Mouse (Mus musculus) MEL (cell line): ENCODE data around the gene Col20a1.

Experiments used
- CTCF ChIP-seq, 3 experiments: IDR thresholded peaks in 2 of 3; conservative IDR thresholded peaks in 1 of 3; 2 replicates each; pipeline ENCODE4 v1.5.1; 2011 to 2012; ENCODE audit warnings: low read length in 3 of 3, low read depth in 2 of 3, mild to moderate bottlenecking in 2 of 3, improper control_type of control experiment in 1 of 3, inconsistent platforms in 1 of 3, mixed read lengths in 1 of 3, moderate library complexity in 1 of 3; ENCODE audit not compliant: control insufficient read depth in 1 of 3, insufficient read depth in 1 of 3, poor library complexity in 1 of 3, severe bottlenecking in 1 of 3
- EP300 ChIP-seq, 2 experiments: IDR thresholded peaks; 2 replicates each; pipeline ENCODE4 v1.6.1; 2011; ENCODE audit warnings: improper control_type of control experiment in 2 of 2, low read length in 2 of 2, low read depth in 1 of 2, mild to moderate bottlenecking in 1 of 2
- GABPA ChIP-seq: IDR thresholded peaks from 2 replicates; pipeline ENCODE4 v1.6.1; 2012; ENCODE audit warnings: low read depth, mild to moderate bottlenecking, inconsistent platforms, low read length, improper control_type of control experiment, moderate library complexity
- HCFC1 ChIP-seq: IDR thresholded peaks from 2 replicates; pipeline ENCODE4 v1.6.1; 2012; ENCODE audit warnings: low read depth, mild to moderate bottlenecking, inconsistent platforms, low read length, improper control_type of control experiment, moderate library complexity
- MAZ ChIP-seq: IDR thresholded peaks from 2 replicates; pipeline ENCODE4 v1.6.1; 2012; ENCODE audit warnings: low read depth, mild to moderate bottlenecking, inconsistent platforms, low read length, improper control_type of control experiment
- POLR2A ChIP-seq, 2 experiments: IDR thresholded peaks; 2 replicates each; pipeline ENCODE4 v1.6.1; 2011 to 2012; ENCODE audit warnings: low read length in 2 of 2, mild to moderate bottlenecking in 2 of 2, control low read depth in 1 of 2, improper control_type of control experiment in 1 of 2, low read depth in 1 of 2, moderate library complexity in 1 of 2; ENCODE audit not compliant: control insufficient read depth in 1 of 2, insufficient read depth in 1 of 2, poor library complexity in 1 of 2
- RAD21 ChIP-seq: IDR thresholded peaks from 2 replicates; pipeline ENCODE4 v1.6.1; 2011; ENCODE audit warnings: mild to moderate bottlenecking, low read depth, low read length, improper control_type of control experiment
- RCOR1 ChIP-seq: IDR thresholded peaks from 2 replicates; pipeline ENCODE4 v1.6.1; 2012; ENCODE audit warnings: low read depth, mild to moderate bottlenecking, inconsistent platforms, low read length, improper control_type of control experiment
- UBTF ChIP-seq: IDR thresholded peaks from 2 replicates; pipeline ENCODE4 v1.6.1; 2012; ENCODE audit warnings: low read depth, mild to moderate bottlenecking, inconsistent platforms, low read length, improper control_type of control experiment, moderate library complexity, borderline replicate concordance; ENCODE audit not compliant: insufficient read depth
- USF2 ChIP-seq, 2 experiments: IDR thresholded peaks; 2 replicates each; pipeline ENCODE4 v1.6.1; 2011 to 2012; ENCODE audit warnings: improper control_type of control experiment in 2 of 2, low read length in 2 of 2, borderline replicate concordance in 1 of 2, inconsistent platforms in 1 of 2, low read depth in 1 of 2, mild to moderate bottlenecking in 1 of 2; ENCODE audit not compliant: insufficient read depth in 1 of 2

DNA sequence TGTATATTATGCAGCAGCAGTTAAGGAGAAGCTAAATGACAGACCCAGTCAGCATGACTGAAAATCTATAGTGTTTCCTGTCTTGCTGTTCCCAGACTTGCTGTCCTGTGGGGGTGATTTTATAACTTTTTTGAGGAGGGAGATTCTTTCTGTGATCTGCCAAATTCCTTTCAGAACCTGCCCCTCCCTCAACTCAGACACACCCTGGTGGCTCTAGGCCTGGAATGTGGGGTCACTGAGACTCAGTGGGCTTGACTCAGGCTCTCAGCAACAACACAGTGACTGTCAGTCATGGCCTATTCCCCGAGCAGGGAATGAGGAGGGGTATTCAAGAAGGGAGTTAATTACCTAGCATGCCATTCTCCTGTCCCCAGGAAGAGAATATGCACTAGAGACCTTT lies 36.4 kb upstream of the Col20a1 start:
- no peak for TF ChIP-seq MAZ
- no peak for TF ChIP-seq EP300 (IDR thresholded peaks at IDR 0.05; ENCODE audit: low read depth in 1 of 2, low read length in 2 of 2)
- no peak for TF ChIP-seq RAD21
- no peak for TF ChIP-seq RCOR1
- TF ChIP-seq CTCF (IDR thresholded peaks at IDR 0.05 in 2 of 3, conservative IDR thresholded peaks at IDR 0.05 in 1 of 3; ENCODE audit: control insufficient read depth in 1 of 3, insufficient read depth in 1 of 3, low read depth in 2 of 3, low read length in 3 of 3, poor library complexity in 1 of 3, severe bottlenecking in 1 of 3), result no peak
- TF ChIP-seq POLR2A (IDR thresholded peaks at IDR 0.05; ENCODE audit: control insufficient read depth in 1 of 2, insufficient read depth in 1 of 2, low read depth in 1 of 2, low read length in 2 of 2, poor library complexity in 1 of 2), result no peak
- no peak for TF ChIP-seq UBTF
- no peak for TF ChIP-seq GABPA
- no peak for TF ChIP-seq USF2 (IDR thresholded peaks at IDR 0.05; ENCODE audit: borderline replicate concordance in 1 of 2, insufficient read depth in 1 of 2, low read depth in 1 of 2, low read length in 2 of 2)
- TF ChIP-seq HCFC1, result no peak
